Mouse (Mus musculus) 416B (cell line): Measurements from ENCODE around the gene Ankrd40.

Experiments
- DNase-seq: peaks from one replicate; pipeline ENCODE4 v3.0.0; 2011; ENCODE audit warnings: low read depth

Gene Ankrd40

DNA sequence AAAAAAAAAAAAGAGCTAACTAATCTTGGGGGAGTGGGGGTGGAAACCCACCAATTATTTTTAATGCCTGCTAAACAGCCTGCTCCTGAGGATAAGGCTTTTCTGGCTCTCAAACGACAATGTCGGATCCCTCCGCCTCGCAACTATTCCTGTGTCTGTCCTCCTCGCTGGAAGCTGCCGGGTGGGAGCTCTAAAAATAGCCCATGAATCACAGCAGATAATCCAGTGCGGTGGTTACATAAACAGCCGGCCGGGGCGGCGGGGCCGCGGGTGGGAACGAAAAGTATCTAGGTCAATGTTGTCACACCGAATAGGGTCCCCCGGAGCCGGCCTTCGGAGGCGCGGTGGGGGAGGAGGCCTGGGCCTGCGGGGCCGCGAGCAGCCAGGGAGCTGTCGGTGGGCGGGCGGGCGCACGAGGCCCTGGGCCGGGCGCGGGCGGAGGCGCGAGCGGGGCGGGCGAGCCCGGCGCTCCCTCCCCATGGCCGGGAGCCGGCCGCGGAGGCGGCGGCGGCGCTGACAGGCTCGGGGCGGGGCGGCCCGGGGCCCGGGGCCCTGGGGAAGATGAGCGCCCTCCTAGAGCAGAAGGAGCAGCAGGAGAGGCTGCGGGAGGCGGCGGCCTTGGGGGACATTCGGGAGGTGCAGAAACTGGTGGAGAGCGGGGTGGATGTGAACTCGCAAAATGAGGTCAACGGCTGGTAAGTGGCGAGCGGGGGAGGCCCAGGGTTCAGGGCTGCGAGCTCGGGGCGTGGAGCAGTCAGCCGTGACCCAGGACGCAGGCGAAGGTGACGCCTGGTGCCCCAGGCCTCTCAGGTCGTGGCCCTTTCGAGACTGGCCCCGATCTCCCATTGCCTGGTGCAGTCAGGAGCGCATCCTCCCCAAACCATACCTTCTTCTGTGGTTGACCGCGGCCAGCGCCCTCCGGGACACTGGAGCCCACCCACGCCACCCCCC is at the start of gene Ankrd40:
Gene Ankrd40 (plus strand): TSS at position 309 of the 951 bp plus-strand sequence.
- peak; percentile 88 for DNase-seq

DNA sequence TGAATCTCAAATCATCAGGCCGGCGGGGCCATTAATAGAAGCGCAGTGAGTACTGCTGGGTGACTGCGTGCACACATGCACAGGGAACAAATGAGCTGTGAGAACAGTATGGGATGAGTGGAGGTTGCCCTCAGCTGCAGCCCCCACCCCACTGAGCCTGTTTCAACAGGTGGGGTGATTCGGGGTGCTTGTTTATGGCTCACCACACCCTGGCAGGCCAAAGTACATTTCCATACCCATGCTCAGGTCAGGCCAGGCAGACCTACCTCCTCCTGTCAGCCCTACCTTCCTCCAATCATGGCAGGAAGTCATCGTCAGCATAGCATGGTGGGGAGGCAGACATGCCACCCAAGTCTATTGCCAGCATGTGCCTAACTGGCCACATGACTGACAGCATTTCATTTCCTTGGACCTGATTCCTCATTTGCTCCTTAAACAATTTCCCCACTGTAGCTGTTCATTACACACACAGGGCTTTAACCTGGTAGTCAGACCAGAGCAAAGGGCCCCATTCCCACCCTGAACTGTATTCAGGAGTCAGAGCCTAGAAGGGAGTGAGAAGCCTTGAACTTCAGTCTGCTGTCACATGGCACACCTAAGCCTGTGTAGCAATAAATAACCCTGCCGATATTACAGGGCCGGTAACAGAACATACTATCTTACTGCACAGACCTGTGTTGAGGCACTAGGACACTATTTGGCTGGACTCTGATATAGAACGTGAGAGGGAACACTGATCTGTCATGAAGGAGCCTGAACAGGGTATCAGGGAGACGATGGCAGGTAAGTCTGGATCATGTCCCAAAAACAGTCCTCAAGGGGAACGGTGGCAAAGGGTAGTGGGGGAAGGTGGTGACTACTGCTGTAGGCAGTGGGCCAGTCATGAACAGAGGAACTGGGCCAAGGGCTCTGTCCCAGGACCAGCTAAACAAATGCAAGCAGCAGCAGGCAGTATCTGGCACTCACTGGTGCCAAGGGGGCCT is 46.3 kb upstream of the Ankrd40 start, which contains the start of gene Gm21885:
Gene Gm21885 (plus strand): TSS at position 675 of the 983 bp plus-strand sequence.
- no peak for DNase-seq

DNA sequence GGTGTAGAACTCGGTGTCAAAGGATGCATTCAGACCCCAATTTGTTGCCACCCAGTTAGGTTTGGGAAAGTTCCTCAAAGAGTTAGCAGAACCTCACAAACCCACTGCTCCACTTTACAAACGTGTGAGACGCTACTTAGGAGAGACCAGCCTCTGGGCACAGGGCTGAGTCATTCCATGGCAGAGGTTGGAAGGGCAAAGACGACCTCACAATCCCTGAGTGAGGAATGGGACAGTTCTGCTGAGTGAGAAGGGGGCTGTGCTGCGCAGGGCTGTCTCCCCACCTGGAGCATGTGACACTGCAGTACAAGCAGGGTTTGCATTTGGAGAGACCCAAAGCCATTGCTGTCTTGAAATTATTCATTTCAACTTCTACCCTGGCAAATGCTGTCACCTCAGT is 45.5 kb upstream of the Ankrd40 start:
- no peak for DNase-seq

DNA sequence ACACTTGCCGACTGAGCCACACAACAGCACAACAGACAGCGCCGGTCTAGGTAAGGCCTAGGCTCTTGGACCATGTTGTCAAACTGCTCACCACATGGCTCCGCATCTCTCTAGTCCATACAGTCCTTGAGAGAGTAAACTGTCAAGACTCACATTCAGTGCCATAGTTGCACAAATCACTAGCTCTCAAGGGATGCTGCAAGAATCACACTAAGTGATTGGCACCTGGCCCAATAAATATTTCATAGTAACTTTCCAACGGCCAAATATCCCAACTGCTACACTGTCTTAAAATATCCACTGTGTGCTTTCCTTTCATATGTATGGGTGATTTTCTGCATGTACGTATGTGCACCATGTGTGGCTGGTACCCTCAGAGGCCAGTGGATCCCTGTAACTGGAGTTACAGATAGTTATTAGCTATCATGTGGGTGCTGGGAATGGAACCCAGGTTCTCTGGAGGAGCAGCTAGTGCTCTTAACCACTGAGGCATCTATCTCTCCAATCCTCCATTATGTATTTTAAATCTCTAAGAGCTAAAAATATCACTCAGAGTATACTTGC is 44.2 kb upstream of the Ankrd40 start:
- no peak for DNase-seq

DNA sequence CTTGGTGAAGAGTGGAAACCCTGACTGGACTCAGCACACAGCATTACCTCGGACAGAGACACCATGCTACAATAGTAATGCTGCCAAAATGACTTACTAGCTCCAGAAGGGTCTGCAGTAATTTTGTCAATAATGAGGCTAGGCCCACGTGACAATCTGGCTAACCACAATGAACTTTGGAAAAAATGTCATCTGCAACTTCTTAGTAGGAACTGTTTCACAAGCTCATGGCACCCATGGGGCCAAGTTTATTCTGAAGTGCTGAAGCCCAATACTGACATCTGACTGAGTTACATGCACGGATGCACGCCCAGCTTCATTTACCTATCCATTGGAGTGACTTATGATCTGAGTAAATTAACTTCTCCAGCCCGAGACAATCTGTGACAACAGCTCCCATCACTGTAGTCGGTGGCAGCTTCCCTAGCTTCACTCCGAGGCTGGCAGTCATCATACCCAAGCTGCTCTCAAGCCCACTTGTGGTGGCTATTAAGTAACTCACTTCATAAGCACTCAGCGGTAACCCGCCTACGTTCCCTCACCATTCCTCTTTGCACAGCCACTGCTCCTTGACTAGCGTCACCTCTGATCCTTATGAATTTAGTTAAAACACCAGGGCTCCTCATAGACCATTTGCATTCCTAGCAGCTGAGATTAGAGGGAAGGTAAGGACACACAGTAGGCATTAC is 41.8 kb upstream of the Ankrd40 start:
- DNase-seq, result no peak

DNA sequence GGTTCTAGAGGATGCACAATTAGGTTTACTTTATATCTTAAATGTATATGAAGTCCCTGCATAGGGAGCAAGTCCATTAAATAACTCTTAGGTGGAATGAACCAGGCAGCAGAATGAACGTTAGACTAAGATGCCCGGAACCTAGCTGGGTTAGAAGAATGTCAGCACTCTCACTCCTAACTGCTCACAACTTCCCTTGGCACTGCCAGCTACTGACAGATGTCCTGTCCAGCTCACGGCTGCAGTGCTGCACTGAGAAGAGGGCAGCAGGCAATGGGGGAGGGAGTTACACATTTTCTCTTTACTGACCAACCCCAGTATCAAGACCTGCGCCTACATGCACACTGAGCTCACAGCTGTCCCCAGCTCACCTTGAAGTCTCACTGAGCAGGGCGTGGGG is 40.7 kb upstream of the Ankrd40 start:
- DNase-seq, result no peak

DNA sequence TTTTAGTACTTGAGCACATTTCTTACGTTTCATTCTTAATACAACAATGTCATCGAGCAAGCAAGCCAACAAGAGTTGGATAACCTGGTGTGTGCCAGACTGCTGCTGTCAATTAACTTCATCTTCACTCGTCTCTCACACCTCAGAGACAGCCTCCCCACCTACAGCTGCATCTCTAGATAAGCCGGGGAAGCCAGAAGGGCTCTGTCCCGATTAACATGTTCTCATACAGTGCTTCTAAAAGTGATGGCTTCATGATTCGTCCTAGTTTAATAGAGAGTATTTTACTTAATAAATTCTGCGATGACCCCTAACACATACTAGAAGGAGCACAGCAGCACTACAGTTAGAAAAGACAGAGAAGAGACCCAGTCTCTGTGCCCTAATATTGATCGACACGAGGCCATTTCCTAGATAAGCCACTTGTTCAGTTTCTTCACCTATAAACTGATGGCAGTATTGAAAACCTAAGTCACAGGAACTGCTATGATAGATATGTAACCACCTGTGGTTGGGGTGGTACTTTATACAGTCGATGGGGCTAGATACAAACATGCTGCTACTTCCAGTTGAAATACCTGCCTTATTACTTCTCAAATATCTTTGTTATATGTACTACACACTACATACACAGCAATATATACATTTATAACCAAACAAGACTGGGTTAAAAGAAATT is 37.6 kb upstream of the Ankrd40 start:
- DNase-seq, result no peak

DNA sequence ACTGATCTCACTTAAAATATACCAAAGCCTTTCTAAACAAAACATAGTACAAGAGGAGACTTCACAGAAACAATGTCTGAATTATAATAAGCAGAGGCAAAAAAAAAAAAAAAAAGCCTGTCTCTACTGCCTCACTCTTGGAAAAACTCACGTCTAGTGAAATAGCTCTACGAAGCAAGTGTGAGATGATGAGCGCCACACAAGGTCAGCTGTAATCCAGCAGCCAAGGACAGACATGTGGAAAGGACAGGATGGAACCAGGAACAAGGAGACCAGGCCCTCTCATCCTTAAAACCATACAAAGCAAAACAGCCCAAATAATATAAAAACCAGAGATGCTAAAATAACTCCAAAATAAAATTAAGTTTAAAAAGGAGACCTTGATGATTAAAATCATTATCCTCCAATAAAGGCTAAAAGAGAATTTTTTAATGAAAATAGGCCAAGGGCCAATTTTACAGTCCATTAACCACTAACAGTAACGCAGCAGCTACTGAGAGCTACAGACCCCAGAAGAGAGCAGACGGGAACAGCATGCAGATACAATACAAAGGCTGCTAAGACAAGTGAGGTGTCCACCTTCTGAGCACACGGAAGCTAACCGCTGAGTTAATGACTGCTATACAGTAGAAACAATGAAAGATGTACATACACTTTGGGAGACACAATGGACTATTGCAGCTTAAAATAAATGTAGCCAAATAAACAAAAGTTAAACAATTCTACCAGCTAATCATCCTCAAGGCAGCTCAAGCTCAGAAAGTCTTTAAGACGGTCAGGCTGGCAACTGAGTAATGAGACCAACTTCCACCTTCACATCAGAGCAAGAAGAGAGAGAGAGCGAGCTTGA is 32.6 kb upstream of the Ankrd40 start:
- DNase-seq, result no peak

DNA sequence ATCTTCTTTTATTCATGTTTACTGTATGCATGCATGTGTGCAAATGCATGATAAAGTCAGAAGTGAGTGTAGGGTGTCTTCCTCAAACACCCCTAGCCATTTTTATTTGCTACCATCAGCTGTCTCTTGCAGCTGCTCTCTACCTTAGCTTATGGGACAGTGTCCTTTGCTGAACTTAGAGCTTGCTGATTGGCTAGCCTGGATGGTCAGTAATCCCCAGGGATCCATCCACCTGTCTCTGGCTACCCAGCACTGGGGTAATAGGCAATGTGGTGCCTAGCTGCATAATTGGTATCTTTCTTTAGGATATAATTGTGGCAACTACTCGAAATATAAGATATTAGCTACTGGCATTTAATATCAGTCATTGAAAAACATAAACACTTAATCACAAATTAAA is 15.1 kb upstream of the Ankrd40 start:
- no peak for DNase-seq

DNA sequence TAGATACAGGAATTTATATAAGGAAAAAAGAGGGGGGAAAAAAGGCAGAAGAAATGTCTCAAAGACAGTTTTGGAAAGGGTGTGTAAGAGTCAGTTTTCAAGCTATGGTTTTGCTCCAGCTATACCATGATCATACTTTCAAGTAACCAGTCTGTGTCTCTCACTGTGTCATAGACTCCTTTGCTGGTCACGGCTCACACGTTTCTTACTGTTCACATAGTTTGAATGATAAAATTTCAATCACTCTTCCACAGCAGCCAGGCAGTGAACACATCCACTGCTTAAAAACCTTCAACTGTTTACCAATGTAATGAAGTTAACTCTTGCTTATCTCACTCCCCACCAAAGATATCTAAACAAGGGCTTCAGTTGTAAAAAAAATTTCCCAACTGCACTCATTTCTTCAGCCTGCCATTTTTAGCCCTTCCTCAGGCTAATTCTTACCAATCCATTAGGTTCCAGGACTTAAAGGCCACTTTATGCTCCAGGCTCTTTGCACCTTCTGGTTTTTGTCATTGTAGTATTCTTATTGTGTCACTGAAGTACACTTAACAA is 13.6 kb upstream of the Ankrd40 start:
- no peak for DNase-seq

DNA sequence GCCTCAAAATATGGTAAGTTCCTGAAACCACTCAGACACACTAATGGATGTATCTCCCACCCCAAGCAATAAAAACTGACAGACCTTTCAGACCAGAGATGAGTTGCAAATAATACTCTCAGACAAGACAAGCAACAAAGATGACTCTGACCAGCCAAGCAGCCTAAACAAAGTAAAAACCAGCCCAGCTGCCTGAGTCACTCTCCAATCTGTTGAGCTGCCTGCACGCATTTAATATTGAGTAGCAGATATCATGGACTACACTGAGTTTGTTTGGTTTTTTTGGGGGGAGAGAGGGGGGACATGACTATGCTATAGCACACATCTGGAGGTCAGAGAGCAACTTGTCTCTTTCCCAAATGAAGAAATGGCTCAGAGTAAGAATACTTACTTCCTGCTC is 12.5 kb upstream of the Ankrd40 start:
- no peak for DNase-seq

DNA sequence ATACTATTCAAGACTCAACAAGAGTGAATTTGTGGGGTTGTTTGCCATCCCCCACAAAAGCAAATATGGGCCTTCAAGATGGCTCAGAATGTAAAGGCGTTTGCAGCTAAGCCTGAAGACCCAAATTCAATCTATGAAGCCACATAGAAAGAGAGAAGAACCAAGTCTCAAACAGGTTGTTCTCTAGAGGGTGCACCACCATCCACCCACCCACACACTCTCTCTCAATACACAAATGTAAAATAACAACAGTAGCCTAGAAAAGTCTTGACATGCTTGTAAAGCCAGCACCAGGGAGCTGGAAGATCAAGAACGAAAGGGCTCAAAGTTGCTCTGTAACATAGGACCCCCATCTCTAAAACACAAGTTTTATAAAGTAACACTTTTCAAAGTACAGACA is 11.3 kb upstream of the Ankrd40 start:
- DNase-seq, result no peak

DNA sequence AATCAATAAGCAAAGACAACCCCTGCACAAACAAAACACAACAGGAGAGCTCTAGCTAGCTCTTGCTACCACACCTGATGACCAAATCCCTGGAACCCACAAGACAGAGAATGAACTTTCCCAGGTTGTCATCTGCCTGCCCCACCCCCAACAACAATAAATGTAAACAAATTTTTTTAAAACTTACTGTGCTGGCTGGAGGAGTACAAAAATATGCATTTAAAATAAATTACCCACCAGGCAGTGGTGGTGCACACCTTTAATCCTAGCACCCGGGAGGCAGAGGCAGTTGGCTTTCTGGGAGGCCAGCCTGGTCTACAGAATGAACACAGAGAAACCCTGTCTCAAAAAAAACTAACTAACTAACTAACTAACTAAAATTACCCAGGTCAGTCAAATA is 10.8 kb upstream of the Ankrd40 start:
- no peak for DNase-seq

DNA sequence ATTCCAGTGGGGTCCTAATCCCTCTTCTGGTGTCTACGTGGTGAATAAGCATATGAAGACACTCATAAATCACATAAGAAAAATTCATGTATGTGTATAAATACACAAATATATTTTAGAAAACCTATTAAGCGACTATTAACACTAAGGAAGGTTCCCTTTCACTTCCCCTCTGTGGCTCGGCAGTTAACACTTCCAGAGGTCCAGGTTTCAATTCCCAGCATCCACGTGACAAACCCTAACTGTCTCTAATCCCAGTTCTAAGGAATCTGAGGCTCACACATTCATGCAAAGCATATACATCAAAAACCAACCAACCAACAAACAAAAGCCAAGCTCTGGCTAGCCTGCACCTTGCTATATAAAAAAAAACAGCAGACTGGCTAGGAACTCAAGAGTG is 10.3 kb upstream of the Ankrd40 start:
- no peak for DNase-seq

DNA sequence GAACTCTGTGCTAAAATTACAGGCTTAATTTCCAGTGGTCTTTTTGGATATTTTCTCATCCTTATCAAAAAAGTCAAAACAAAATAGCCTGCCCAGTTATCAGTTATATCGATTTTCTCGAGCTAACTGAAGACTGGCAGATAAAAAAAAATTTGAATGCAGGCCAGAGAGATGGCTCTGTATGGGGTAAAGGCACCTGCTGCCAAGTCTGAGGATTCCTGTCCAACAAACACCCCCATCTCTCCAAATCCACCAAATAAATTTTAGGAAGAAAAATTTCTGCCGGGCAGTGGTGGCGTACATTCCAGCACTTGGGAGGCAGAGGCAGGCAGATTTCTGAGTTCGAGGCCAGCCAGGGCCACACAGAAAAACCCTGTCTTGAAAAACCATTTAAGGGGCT is 9.7 kb upstream of the Ankrd40 start:
- DNase-seq, result no peak

DNA sequence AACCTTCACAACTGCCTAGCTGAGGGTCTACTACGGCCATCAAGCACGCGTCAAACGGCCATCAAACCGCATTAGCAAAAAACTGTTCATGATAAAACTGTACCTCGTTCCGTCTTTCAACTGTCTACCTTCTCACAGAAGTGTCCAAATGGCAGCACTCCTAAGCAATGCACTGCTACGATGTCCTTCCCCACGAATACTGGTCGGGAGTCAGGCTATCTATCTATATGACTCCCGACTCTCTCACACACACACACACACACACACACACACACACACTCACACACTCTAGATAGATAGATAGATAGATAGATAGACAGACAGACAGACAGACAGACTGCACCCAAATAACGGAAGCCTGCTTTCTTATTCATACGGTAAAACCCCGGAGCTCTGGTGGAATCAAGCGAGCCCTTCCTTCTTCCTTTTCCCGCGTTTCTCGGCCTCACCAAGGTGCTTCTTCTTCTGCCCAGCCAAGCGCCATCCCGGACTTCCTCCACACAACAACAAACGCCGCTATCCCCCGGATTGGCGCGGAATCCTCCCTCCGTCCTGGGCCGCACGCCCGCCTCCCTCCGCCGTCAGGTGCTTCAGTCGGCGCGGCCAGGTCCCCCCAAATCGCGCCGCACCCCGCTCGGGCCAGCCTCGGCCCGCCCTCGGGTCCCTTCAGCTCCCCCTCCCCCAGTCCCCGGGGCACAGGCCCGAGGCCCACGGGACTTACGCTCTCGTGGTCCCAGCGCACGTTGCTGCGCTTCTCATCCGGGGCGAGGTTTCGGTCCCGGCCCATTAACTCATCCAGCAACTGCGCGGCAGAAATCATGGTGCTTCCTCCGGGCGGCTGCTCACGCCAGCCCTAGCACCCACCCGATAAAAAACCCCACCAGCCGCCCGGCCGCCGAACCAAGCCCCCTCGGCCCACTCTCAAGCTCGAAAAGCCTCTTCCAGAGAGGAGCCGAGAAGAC is 6.6 kb upstream of the Ankrd40 start:
- DNase-seq, result peak; percentile 63

DNA sequence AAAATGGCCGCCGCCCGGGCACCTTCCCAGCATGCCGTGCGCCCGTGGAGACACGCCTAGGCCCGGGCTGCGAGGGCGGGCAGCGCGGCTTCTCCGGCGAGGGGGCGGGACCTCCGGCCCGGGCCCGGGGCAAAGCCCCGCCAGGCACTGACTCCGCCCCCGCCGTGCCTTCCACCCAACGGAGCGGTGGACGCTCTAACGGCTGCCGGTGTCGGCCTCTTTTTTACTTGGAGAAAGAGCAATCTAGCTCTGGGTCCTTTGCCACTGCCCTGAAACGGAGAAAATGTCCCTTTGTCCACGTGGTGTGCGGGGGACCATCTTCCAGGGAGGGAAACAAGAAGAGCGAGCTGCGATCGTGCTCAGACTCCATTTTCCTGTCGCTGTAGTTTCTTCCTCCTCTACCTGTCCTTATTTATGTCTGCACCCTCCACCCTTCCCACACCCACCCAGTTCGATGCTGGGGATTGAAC is 5.8 kb upstream of the Ankrd40 start, which contains the start of gene Luc7l3:
Gene Luc7l3 (minus strand): TSS at position 58 of the 470 bp plus-strand sequence.
- peak; percentile 90 for DNase-seq

DNA sequence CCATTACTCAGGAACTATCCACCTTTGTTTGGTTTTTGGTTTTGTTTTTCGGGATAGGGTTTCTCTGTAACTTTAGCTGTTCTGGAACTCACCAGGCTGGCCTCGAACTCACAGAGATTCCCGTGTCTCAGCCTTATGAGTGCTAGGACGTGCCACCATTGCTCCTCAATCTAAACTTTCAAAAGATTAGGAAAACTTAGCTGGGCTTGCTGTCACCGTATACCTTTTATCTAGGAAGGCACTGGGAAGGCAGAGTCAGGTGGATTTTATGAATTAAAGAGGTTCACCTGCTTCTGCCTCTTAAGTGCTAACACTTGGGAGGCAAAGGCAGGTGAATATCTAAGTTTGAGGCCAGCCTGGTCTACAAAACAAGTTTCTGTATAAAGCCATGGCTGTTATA is 5.2 kb upstream of the Ankrd40 start:
- DNase-seq, result no peak
